Mouse (Mus musculus) cerebellum, postnatal 25 days (tissue): ENCODE measurements at regions not wholly inside any gene's neighbourhood (a gene's known extent, or its start where the extent isn't known, plus 50 kb on each side); places are given as distances from the start of the nearest gene placed in this dataset.
A peak's percentile ranks its signal among the peaks of the same experiment; 100 is the strongest.
"Not testable (repeated sequence)": the region's sequence is repeated elsewhere in the genome, so short reads cannot be mapped to it uniquely, and the experiment has no call there.

Source experiments
- DNase-seq, 2 experiments: peaks; one replicate each; pipeline ENCODE4 v3.0.0; 2021; ENCODE audit warnings: mixed read lengths in 2 of 2

GRCm38 (mm10) chr4:51519281-51519680, 302.8 kb downstream of the Cylc2 start:
- no peak for DNase-seq

GRCm38 (mm10) chr4:51519750-51520149, 303.3 kb downstream of the Cylc2 start:
- DNase-seq, result peak in 1 of 2 experiments; percentile 14

- DNase-seq, result no peak
Measured at GRCm38 (mm10) chr4:51545419-51545818, 328.9 kb downstream of the Cylc2 start.

- DNase-seq, result no peak
Measured at GRCm38 (mm10) chr4:51559693-51560092, 343.2 kb downstream of the Cylc2 start.

- DNase-seq, result no peak
Measured at GRCm38 (mm10) chr4:51560100-51560499, 343.6 kb downstream of the Cylc2 start.

- DNase-seq, result no peak
Measured at GRCm38 (mm10) chr4:51562379-51562778, 345.9 kb downstream of the Cylc2 start.

GRCm38 (mm10) chr4:51576456-51576855, 360.0 kb downstream of the Cylc2 start:
- no peak for DNase-seq

- no peak for DNase-seq
Measured at GRCm38 (mm10) chr4:51594044-51594443, 377.6 kb downstream of the Cylc2 start.

GRCm38 (mm10) chr4:51597850-51598249, 381.4 kb downstream of the Cylc2 start:
- no peak for DNase-seq

GRCm38 (mm10) chr4:51599984-51600747, 383.7 kb downstream of the Cylc2 start:
- DNase-seq, result no peak

GRCm38 (mm10) chr4:51627289-51627688, 410.8 kb downstream of the Cylc2 start:
- DNase-seq, result no peak

GRCm38 (mm10) chr4:51633471-51633870, 417.0 kb downstream of the Cylc2 start:
- DNase-seq, result no peak

GRCm38 (mm10) chr4:51657325-51657724, 440.8 kb downstream of the Cylc2 start:
- peak; percentile 5 for DNase-seq

- DNase-seq, result no peak
Measured at GRCm38 (mm10) chr4:51658286-51658685, 441.8 kb downstream of the Cylc2 start.

GRCm38 (mm10) chr4:51671516-51671915, 455.0 kb downstream of the Cylc2 start:
- peak in 1 of 2 experiments; percentile 23 for DNase-seq

- no peak for DNase-seq
Measured at GRCm38 (mm10) chr4:51674406-51674805, 457.9 kb downstream of the Cylc2 start.

GRCm38 (mm10) chr4:51679097-51679496, 462.6 kb downstream of the Cylc2 start:
- DNase-seq, result no peak

- not testable (repeated sequence) for DNase-seq
Measured at GRCm38 (mm10) chr4:51683345-51683744, 466.9 kb downstream of the Cylc2 start.

GRCm38 (mm10) chr4:51686651-51687050, 470.2 kb downstream of the Cylc2 start:
- no peak for DNase-seq
